Mouse (Mus musculus) right cerebral cortex, postnatal 10 days (tissue): Measurements from ENCODE around the gene Fgd3.

Experiments
- DNase-seq, 2 experiments: peaks; one replicate each; pipeline ENCODE4 v3.0.0; 2021; ENCODE audit warnings: low spot score in 2 of 2

Gene Fgd3

DNA sequence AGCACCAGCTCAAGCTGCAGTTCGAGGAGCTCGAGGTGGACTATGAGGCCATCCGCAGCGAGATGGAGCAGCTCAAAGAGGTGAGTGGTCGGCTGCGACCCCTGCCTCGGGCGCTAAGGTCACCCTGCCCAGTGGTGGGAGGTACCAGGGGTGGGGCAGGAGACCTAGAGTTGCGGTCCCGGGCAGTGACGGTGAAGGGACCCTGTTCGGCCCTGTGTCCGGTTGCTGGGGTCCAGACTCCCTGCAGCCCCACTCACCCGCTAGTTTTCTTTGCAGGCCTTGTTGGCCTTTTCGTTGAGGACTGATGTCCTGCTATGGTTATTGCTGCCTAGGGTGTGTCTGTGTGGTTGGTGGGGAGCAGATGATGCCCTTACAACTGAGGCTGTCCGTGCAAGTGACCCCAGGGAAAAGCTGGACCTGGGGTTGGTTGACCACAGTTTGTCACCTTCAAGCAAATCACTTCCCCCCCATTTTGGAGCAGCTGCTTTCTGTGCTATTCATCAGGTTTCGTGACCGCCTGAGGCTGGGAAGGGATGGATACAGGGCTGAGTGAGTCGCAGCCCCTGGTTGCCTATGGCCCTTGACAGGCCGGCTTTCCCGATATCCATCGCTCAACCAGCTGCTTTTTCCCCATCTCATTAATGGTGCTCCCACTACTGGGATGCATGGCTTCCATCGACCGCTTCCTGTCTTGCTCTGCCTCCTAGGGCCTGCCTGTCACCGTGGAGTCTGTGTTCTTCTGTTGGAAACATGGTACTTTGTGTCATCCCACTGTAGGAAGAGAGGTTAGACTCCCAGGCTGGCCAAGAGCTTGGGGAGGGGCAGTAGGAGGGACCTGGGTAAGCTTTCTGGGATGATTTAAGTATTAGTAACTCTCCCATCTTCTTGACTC is 22.0 kb upstream of the Fgd3 start:
- no peak for DNase-seq

DNA sequence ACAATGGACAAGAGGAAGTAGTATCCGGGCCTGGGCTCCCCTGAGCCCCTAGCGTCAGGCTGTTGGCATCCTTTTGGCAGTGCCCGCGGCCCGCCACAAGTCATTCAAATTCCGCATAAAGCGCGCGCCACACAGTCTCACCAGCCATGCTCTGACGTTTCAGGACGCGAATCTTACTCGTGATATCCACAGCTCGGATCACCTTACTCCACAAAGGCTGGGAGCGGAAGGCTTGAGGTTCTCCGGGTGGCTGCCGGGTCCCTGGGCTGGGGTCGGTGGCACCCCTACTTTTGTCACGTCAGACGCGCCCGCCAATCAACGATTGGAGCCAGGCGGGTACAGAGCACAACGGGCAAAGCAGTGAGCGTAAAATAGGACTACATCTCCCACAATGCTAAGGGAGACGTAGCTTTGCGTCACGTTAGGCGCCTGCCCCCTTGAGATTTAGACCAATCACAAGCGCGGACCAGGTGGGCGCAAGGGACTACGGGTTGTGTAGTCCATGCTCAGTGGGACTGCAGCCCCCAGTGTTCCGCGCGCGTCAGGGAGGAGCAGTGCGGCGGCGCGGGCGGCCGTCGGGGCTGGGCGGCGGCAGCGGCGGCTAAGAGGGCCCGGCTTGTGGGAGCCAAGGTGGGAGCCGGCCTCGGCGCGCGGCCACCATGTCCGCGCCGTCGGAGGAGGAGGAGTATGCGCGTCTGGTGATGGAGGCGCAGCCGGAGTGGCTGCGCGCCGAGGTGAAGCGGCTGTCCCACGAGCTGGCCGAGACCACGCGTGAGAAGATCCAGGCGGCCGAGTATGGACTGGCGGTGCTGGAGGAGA is 21.1 kb upstream of the Fgd3 start, which contains the start of gene Bicd2:
Gene Bicd2, plus strand, starts transcription at position 574 of the 819 bp plus-strand sequence.
- DNase-seq = peak; percentile 98 to 99

DNA sequence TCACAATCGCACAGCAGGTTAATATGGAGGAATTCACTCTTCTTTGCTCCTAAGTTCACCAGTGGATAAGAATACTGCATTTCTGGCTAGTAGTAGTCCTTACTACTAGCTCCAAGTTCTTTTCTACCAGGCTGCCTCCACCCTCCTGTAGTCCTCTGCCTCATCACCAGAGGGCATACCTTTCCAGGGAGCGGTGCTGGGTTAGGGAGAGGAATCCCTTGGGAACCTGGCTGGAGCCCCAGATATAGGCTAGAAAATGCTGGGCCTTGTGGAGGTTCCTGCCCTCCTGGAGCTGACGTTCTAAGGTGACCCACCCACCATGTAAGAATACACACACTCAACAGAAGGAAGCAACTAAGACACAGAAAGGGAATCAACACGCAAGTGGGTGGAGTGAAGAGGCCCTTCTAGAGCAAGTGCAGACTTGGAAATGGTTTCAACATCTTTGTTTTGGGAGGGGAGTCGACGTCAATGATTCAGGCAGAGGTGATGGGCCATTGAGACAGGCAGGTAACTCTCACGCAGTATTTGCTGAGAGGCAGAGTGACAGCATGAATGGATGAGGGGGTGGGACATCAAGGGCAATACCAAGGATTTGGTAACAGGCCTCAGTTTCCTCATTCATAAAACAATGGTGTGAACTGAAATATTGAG is 18.9 kb upstream of the Fgd3 start:
- no peak for DNase-seq

DNA sequence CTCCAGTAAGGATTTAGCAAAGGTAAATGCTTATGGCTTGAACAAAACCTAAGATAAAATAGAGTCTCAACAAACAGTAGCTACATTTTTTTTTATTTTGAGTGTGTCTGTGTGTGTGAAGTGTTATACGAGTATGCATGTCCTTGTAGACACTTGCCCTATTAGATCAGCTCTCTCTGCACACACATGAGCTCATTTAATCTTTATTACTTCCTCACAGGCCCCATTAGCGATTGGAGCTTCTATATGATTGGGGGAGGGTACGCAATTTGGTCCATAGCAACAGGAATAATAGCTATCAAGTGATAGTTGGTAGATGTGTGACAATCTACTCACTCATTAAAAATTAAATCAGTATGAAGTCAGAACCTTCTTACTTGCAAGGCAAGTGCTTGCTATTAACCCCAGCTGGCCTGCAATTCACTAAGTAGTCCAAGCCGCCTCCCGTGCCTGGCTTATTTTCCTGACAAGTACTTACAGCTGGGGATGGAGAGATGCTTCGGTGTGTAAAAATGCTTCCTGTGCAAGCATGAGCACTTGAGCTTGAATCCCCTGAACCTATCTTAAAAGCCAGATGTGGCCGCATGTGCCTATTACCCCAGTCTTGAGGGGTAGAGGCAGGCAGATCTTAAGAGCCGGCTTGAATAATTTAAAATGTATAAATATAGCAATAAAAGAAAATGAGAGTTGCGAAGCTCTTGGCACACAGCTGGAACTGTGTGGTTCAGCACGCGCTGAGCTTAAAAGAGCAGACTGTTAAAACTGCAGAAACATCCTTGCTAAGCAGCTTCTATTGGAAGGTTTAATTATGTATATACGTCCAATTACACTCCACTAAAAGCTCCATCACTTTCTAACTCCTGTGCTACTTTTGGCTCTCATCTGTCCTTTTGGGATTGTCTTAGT is 15.2 kb upstream of the Fgd3 start:
- no peak for DNase-seq

DNA sequence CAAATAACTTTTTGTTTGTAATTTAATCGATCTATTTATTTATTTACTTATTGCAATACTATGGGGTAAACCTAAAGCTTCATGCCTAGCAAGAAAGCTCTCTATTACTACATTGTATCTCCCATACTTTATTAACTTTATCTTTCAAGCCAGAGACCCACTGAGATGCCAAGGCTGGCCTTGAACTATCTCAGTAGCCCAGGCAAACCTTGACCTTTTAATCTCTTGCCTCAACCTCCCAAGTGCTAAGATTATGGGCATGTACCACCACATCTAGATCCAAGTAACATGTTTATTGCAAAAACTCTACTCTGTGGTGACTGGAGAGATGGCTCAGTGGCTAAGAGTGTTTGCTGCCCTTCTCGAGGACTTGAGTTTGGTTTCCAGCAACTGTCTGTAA is 13.1 kb upstream of the Fgd3 start:
- DNase-seq = no peak

DNA sequence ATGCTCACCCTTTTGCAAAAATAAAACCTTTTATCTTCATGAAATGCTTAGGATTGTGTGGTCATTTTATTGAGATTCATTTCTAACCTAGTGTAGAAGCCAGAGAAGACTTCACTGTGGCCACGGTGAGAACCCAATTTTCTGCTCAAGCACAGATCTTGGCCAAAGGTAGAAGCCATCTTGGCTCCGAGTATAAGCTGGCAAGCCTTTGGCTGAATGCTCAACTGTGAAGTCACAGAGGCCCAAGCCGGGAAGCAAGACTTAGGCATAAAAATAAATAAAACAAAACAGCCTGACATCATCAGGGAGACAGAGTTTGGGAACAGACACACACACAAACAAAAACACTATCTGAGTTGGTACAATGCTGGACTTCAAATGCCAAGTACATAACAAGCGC is 8.0 kb upstream of the Fgd3 start:
- no peak for DNase-seq

DNA sequence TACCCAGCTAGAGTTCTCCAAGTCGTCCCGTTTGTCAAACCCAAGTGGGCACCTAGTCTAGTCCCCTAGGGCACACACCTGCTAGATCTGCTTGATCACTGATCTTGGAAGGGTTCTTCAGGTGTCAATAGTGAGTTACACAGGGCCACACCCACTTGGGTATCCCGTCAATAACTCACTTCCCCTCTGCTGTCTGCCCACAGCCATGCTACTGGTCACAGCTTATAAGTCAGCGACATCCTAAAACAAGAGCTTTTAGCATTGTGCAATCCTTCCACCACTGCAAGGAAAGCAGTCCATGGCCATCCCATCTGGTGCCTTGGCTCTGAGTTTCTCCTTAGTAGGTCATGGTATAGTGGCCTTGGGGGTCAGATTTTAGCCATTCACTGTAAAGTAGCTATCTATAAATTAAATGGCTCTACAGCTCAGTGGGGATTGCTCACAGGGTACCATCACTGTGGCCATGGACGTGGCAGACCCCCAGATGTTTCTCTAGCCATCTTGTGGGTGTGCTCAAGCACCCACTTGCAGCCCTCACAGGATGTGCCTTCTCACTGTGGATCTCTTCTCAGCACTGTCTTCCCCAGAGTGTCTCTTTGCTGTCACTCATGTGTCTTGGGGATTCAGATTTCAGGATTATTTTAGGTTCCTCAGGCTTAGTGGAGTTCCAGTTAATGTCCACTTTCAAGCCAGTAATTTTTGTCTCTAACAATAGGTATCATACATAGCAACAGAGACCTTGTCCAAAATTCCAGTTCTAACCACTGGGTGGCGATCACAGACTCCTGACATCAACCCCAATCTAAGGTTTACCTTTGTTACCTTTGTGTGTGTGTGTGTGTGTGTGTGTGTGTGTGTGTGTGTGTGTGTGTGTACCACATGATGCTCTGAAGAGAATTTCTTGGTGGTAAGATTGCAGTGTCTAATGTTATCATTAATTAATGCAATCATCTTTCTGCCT is 6.4 kb upstream of the Fgd3 start:
- DNase-seq = peak in 1 of 2 experiments; percentile 62

DNA sequence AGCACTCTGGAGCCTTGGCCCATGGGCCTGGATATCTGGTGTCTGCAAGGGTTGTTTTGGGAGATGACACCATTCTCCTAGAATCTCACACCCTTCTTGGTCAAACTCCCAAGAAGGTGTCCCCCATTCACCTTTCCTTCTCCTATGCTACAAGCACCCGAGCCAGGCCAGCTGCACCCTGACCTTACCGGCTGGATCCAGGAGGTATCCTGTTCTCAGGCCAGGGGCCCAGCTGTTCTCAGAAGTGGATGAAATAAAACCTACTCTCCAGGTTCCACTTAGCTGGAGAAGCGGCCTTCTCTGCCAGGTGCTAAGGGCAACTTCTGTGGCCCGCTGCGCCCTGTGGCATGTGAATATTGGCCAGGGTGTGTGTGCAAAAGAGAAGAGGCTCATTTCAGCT is 4.8 kb upstream of the Fgd3 start:
- no peak for DNase-seq

DNA sequence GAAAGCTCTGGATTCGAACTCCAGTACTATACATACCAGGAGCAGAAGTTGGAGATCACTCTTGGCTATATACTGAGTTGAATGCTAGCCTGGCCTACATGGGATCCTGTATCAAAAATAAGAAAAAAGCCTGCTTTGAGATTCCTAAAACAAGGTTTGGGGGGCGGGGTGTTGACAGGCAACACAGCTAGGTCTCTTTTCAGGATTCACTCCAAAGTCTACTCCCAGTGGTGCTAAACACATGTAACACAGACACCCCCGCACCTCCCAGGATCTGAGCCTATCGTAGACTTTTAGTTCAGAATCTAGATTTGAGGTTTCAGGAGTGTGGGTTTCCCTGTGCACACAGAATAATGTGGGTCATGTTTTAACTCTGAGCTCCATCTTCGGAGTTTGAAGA is 2.6 kb upstream of the Fgd3 start:
- no peak for DNase-seq

DNA sequence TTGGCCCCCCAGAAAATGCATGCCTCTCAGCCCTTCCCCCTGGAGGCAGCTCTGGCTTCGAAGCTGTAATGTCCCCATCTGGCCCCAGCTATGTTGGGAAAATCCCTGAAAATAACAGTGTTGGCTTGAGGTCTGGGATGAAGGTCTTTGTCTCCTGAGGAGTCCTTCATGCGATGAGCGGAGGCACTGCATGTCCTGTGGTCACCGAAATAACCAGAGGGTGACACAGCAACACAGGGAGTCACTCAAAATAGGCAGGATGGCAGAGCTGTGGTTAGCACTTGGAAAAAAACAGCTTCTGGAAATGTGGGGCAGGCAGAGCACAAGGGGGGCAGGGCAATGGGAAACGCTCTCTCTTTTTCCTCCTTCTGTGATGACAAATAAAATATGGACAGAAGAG is 2.1 kb upstream of the Fgd3 start:
- no peak for DNase-seq

DNA sequence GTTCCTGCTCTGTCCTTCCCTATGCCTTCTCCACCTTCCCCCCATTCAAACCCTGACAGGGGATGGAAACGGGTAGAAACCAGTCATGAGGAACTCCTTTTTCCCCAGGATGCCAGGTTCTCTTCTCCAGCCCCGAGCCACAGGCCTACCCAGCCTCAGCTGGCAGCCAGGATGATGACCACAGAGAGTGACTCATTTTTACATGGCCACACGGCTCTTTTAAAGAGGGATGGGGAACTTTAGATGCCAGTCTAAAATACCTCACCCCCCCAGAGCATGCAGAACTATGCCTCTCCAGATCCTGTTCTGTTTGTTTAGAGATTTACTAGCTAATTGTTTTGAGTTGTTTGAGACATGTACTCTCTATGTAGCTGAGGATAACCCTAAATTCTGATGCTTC is 1.3 kb upstream of the Fgd3 start:
- DNase-seq = no peak

DNA sequence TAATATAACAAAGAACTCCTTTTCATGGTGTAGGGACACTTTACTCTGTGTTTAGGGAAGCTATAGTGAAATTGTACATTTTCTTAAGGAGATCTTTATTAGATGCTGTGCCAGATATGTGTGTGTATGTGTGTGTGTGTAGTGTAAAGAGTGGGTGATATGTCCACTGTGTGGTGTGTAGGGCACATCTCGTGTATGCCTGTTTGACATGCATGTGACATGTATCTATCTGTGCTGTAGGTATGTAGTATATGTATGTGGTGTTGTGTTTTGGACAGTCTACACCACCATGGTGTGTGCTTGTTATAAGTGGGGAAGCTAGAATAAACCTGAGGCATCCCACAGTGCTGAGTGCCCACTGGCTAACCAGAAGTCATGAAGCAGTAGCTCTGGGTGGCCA is 403 bp upstream of the Fgd3 start:
- DNase-seq = no peak

DNA sequence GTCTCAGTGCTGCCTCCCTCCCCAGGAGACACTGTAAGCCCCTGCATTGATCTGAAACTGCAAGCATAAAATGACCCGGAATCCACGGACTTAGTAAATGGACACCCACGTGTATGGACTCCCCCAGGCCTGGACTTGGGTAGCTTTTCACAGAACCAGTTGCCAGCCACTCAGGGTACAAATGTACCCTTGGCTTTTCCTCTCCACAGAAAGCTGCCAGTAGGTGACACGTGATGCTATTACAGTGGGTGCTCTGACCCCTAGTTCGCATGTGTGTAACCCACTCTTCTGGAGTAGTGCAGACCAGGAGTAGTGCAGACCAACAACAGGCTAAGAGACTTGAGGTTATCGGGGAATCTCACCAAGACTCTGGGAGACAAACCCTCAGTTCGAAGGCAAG is 2.2 kb downstream of the Fgd3 start:
- no peak for DNase-seq

DNA sequence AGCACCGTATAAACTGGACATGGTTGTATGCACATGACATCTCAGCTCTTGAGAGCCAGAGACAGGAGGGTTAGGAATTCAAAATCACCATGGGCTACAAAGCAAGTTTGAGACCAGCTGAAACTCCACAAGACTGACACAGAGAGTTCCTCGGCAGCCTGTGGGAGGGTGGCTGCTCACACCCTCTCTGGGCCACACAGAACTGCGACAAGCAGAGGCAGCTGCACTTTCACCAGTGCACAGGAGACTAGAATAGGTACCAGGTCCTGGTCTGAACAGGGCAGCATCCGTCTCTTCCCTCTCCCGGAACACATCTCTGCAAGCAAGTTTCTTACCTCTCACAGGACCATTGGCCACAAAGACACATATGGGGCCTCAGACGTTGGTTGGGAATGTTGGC is 2.6 kb downstream of the Fgd3 start:
- no peak for DNase-seq

DNA sequence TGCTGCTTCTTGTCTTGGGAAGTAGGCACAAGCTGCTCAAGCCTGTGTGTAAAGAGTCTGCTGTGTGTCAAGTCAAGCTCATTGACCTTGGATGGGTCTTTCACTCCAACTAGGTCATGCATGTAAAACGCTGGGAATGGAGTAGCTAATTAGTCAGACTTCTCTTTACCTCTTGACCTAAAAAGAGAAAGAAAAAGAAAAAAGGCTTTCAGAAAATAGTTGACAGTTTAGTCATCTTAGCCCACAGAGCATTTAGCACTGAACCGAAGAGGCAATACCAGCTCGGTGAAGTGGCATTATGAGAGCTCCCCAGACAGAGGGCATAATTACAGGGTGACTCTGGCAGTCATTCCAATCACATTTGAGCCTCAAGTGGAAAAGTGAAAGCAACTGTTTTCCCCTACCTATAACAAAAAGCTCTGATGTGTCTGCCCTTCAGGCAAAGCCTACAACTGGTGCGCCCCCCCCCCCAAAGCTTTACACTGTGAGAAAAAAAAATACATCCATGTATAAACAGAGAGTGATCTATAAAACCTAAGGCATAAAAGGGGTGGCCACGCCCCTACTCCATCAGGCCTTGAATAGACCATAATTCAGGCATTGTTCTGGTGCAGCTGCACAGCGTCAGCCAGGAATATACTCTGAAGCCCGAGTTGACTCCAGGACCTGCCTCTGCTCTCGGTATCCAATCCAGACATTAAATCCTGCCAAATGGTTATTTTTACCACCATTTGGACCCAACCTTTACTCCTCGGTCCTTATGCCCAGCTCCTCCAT is 3.5 kb downstream of the Fgd3 start:
- no peak for DNase-seq

DNA sequence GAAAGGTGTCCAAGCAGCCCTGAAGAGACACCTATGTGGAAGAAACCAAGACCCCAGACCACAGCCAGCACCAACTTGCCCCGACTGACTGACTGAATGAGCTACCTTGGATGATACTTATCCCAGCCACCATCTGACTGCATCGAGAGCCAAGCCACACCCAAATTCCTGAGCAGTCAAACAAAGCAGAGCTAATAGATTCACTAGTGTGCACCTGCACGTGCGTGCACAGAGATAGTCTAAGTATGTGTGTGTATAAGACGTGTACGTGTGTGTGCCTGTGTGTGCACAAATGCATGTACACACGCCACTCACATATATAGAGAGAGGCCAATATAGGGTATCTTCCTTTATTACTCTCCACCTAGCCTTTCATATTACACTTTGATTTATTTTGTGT is 8.5 kb downstream of the Fgd3 start:
- DNase-seq = no peak

DNA sequence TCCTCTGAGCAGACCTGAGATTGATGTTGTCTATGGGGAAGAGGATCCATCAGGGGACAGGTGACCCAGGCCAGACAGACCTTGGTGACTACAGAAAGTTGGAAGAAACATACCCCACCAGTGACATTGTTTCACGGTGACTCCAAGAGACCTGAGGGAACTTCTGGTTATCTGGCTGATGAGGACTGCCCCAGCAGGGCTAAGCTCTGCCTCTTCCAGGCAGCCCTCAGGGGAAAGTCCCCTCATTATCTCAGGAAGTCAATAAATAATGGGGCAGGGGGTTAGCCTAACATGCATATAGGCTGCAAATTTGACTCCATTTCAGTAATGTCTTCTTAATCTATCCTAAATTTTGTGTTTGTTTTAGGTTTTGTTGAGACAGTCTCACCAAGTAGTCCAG is 10.6 kb downstream of the Fgd3 start:
- DNase-seq = no peak

DNA sequence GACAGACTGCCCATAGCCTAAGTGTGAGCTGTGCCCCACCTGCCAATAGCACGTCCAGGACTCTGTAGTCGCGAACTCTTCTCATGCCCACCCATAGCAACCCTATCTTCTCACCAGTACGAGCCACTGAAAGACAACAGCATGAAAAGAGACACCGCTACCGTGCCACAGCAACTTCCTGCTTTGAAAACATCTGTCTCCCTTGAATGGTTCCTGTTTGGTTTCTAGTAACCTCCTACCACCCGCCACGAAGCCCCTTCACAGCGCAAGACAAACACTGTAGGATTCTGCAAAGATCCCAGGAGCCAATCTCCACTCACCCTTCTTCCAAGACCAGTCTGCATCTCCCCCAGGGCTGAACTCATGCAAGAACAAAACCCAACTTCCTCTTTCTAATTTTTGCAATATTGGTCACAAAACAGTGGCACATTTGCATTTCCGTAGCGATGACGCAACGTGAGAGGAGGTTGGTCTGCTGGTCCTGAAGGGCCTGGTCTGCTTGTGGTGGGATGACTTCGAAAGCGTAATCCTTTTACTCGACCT is 11.2 kb downstream of the Fgd3 start:
- no peak for DNase-seq

DNA sequence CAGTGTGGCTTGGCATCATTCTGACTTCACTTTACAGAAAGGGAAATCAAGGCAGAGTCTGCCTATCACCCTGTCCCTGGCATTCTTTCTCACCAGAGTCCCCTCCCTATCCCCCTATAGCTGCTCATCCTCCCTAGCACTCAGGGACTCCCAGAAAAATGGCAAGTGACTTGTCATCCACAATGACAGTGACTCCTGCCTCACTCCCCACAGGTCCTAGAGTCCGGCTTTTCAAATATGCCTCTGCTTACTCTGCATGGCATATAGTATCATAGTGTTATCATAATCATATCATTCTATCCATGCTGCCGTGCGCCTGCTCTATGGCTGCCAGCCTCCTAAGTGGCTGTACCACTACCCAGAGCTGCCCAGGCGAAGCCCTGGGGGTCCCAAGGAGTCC is 11.9 kb downstream of the Fgd3 start:
- no peak for DNase-seq
